Mouse (Mus musculus) liver, adult 2 months (tissue): ENCODE data around the gene Zfp800. TPM values are rescaled to one million over a fixed set of nuclear protein-coding genes. Genes with fewer than 3 reads are reported as not detected.
A peak's percentile ranks its signal among the peaks of the same experiment; 100 is the strongest.

Source experiments
- DNase-seq: peaks from one replicate; pipeline ENCODE4 v3.0.0-alpha.2; 2011; ENCODE audit warnings: low read depth, low spot score; ENCODE audit errors: extremely low read depth
- H3K27ac ChIP-seq: fragments of 200-500 bp; replicated peaks from 2 replicates; pipeline ENCODE4 v1.5.1; 2012; ENCODE audit warnings: low read depth, mild to moderate bottlenecking, control low read depth, inconsistent platforms, low read length; ENCODE audit not compliant: insufficient read depth
- H3K27me3 ChIP-seq: fragments of 200-500 bp; 2 replicates; pipeline ENCODE4 v1.6.1; 2012; ENCODE audit warnings: mild to moderate bottlenecking, moderate library complexity, low read length, inconsistent platforms; ENCODE audit not compliant: control insufficient read depth, insufficient read depth
- H3K36me3 ChIP-seq: fragments of 200-500 bp; 2 replicates; pipeline ENCODE4 v1.6.1; 2012; ENCODE audit warnings: low read length, inconsistent platforms; ENCODE audit not compliant: control insufficient read depth, insufficient read depth
- H3K4me1 ChIP-seq: fragments of 200-500 bp; 2 replicates; pipeline ENCODE4 v1.6.1; 2011; ENCODE audit warnings: low read length; ENCODE audit not compliant: control insufficient read depth, insufficient read depth
- H3K4me3 ChIP-seq: fragments of 200-500 bp; 2 replicates; pipeline ENCODE4 v1.5.1; 2011; ENCODE audit warnings: low read depth, mild to moderate bottlenecking, control low read depth, low read length, moderate library complexity; ENCODE audit not compliant: insufficient read depth
- H3K79me2 ChIP-seq: fragments of 200-500 bp; 2 replicates; pipeline ENCODE4 v1.6.1; 2012; ENCODE audit warnings: inconsistent platforms, mild to moderate bottlenecking, low read length, moderate library complexity; ENCODE audit not compliant: control insufficient read depth, insufficient read depth
- H3K9ac ChIP-seq: fragments of 200-500 bp; 2 replicates; pipeline ENCODE4 v1.6.1; 2012; ENCODE audit warnings: low read depth, mild to moderate bottlenecking, control low read depth, inconsistent platforms, low read length
- CTCF ChIP-seq: fragments of 200-500 bp; IDR thresholded peaks from 2 replicates; pipeline ENCODE4 v1.5.1; 2011; ENCODE audit warnings: low read depth, low read length, control low read depth
- POLR2A ChIP-seq: fragments of 200-500 bp; IDR thresholded peaks from 2 replicates; pipeline ENCODE4 v1.6.1; 2011; ENCODE audit warnings: low read length, control low read depth; ENCODE audit not compliant: insufficient read depth; ENCODE audit errors: extremely low read depth
- WGBS: fragments of 180-500 bp; shearing (Covaris S2); methylation state at CpG from one replicate; pipeline ENCODE4 v1.1.7; 2018; 5-methylcytosine and 5-hydroxymethylcytosine counted together
- polyA plus RNA-seq: library from polyadenylated mRNA; depleted of rRNA; stranded (reverse); fragments of >200 nt; gene quantifications from 2 replicates; pipeline ENCODE4 v1.2.3, GENCODE M21; 2012
- total RNA-seq: library from RNA; depleted of rRNA; stranded (reverse); fragments of >200 nt; gene quantifications from 2 replicates; pipeline ENCODE4 v1.2.3, GENCODE M21; 2014

Zfp800 gene
- total and polyA plus RNA-seq, 2 experiments = 1.7 to 12.3 TPM

GRCm38 (mm10) chr6:28411236-28411635, 13.4 kb upstream of the Zfp800 start:
- no peak overlapping the region for H3K9ac ChIP-seq
- peaks cover 2% of the 10 kb centered on the region for H3K4me1 ChIP-seq
- H3K27me3 ChIP-seq = no peaks in the 10 kb centered on the region
- H3K27ac ChIP-seq = no peak overlapping the region
- DNase-seq = no peak
- 70% methylated on average over 2 of the region's 2 CpGs for WGBS
- peaks cover 3% of the 10 kb centered on the region for H3K36me3 ChIP-seq
- H3K4me3 ChIP-seq = no peak overlapping the region
- no peaks in the 10 kb centered on the region; the same call in 1 of the 2 replicates for H3K79me2 ChIP-seq
- no peak for TF ChIP-seq CTCF
- no peak for TF ChIP-seq POLR2A

DNA sequence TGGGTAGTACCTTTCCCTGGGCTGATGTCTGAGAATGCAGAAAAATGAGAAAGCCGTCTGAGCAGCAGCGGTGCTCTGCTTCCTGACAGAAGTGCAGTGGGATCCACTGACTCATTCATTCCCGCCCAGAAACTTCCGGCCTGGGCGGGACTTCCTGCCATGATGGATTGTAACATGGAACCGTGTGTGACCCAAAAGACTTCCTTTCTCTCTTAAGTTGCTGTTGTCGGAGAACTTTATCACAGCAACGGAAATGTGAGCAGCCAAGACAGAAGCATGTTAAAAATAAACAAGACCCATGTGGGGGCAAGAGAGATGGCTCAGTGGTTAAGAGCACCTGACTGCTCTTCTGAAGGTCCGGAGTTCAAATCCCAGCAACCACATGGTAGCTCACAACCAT, 12.2 kb upstream of the Zfp800 start:
- H3K27me3 ChIP-seq = no peaks in the 10 kb centered on the region
- H3K79me2 ChIP-seq = no peaks in the 10 kb centered on the region
- no peak overlapping the region for H3K4me3 ChIP-seq
- TF ChIP-seq CTCF (no peak), POLR2A (no peak)
- H3K36me3 ChIP-seq = peaks cover 3% of the 10 kb centered on the region
- H3K27ac ChIP-seq = no peak overlapping the region
- WGBS = 73% methylated on average over 9 of the region's 9 CpGs
- no peak for DNase-seq
- H3K9ac ChIP-seq = no peak overlapping the region
- H3K4me1 ChIP-seq = no peaks in the 10 kb centered on the region

DNA sequence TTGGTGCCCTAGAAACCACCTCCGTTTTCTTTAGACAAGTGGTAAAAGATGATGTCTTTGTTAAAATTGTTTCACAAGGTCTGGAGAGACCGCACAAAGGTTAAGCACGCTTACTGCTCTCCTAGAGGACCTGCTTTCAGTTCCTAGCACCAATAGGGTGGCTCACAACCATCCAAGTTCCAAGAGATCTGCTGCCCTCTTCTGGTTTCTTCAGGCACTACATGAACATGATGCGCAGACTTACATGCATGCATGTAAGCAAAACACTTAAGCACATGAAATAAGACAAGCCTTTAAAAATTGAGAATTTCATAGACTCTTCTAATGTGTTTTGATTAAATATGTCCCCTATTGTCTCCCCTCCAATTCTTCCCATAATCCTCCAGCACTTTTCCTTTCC, 2.0 kb upstream of the Zfp800 start:
- H3K27me3 ChIP-seq = peaks cover 10% of the 10 kb centered on the region; the same call in 1 of the 2 replicates
- H3K4me1 ChIP-seq = no peaks in the 10 kb centered on the region
- no peak for TF ChIP-seq POLR2A
- TF ChIP-seq CTCF = no peak
- H3K36me3 ChIP-seq = no peaks in the 10 kb centered on the region
- H3K9ac ChIP-seq = no peak overlapping the region
- 92% methylated on average over 4 of the region's 4 CpGs for WGBS
- H3K79me2 ChIP-seq = no peaks in the 10 kb centered on the region
- no peak overlapping the region for H3K27ac ChIP-seq
- no peak for DNase-seq
- H3K4me3 ChIP-seq = no peak overlapping the region

DNA sequence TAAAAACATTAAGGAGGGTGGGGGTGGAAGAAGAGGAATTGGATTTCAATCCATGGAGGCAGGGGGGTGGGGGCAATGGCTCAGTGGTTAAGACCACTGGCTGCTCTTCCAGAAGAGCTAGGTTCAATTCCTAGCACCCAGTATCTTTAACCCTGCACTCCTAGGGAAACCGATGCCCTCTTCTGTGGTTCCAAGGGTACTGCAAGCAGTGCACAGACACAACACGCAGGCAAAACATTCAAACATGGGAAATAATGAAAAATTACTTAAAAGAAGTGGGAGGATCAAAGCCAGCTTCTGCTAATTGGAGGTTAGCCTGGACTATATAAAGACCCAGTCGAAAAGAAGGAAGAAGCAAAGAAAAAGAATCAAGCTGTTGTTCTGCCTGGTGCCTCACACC, 921 bp upstream of the Zfp800 start:
- no peak overlapping the region for H3K4me3 ChIP-seq
- peak; percentile 16; the same call in 1 of the 2 replicates for TF ChIP-seq CTCF
- no peak for TF ChIP-seq POLR2A
- H3K9ac ChIP-seq = no peak overlapping the region
- 89% methylated on average over 3 of the region's 3 CpGs for WGBS
- H3K27me3 ChIP-seq = peaks cover 10% of the 10 kb centered on the region; the same call in 1 of the 2 replicates
- no peak overlapping the region for H3K27ac ChIP-seq
- no peaks in the 10 kb centered on the region for H3K4me1 ChIP-seq
- no peaks in the 10 kb centered on the region for H3K36me3 ChIP-seq
- H3K79me2 ChIP-seq = no peaks in the 10 kb centered on the region
- no peak for DNase-seq

- no peak for DNase-seq
- 10% methylated on average over 19 of the region's 19 CpGs for WGBS
- Histone ChIP-seq H3K27me3 (peaks cover 10% of the 10 kb centered on the region; the same call in 1 of the 2 replicates), H3K4me1 (no peaks in the 10 kb centered on the region), H3K79me2 (no peaks in the 10 kb centered on the region), H3K27ac (no peak overlapping the region), H3K36me3 (no peaks in the 10 kb centered on the region), H3K4me3 (no peak overlapping the region; the same call in 1 of the 2 replicates), H3K9ac (no peak overlapping the region)
- no peak for TF ChIP-seq CTCF
- no peak for TF ChIP-seq POLR2A
Measured at GRCm38 (mm10) chr6:28396853-28397457, 850 bp downstream of the Zfp800 start.

- Histone ChIP-seq H3K36me3 (no peaks in the 10 kb centered on the region), H3K4me1 (no peaks in the 10 kb centered on the region), H3K27ac (no peak overlapping the region), H3K9ac (no peak overlapping the region), H3K79me2 (no peaks in the 10 kb centered on the region), H3K27me3 (peaks cover 10% of the 10 kb centered on the region; the same call in 1 of the 2 replicates), H3K4me3 (no peak overlapping the region)
- WGBS = 51% methylated on average over 15 of the region's 15 CpGs
- DNase-seq = no peak
- no peak for TF ChIP-seq POLR2A
- TF ChIP-seq CTCF = no peak
Measured at GRCm38 (mm10) chr6:28396051-28396852, 1.6 kb downstream of the Zfp800 start.
